Mouse (Mus musculus) forebrain, postnatal 0 days (tissue): Measurements from ENCODE around the gene Stau1. TPM values are rescaled to one million over a fixed set of nuclear protein-coding genes. Genes with fewer than 3 reads are reported as not detected.

ENCODE experiments used
- ATAC-seq: fragments of 200-750 bp; cut with Nextera tagmentation; 2 replicates; pipeline ENCODE4 v1.8.0; 2017; ENCODE audit warnings: mild to moderate bottlenecking, moderate library complexity
- DNase-seq: peaks from one replicate; pipeline ENCODE4 v3.0.0-alpha.2; 2015
- H3K27ac ChIP-seq: fragments of 300-500 bp; sonication (generic); 2 replicates; pipeline ENCODE4 v1.5.1; 2014; ENCODE audit warnings: low read depth, mild to moderate bottlenecking, antibody characterized with exemption, low read length, moderate library complexity, mixed read lengths
- H3K27me3 ChIP-seq: fragments of 300-500 bp; sonication (generic); 2 replicates; pipeline ENCODE4 v1.6.1; 2014; ENCODE audit warnings: mild to moderate bottlenecking, low read length, mixed read lengths; ENCODE audit not compliant: insufficient read depth
- H3K36me3 ChIP-seq: fragments of 300-500 bp; sonication (generic); 2 replicates; pipeline ENCODE4 v1.6.1; 2014; ENCODE audit warnings: mild to moderate bottlenecking, moderate library complexity; ENCODE audit not compliant: insufficient read depth
- H3K4me1 ChIP-seq: fragments of 300-500 bp; sonication (generic); 2 replicates; pipeline ENCODE4 v1.6.1; 2014; ENCODE audit warnings: antibody characterized with exemption; ENCODE audit not compliant: insufficient read depth
- H3K4me2 ChIP-seq: fragments of 300-500 bp; sonication (generic); 2 replicates; pipeline ENCODE4 v1.6.1; 2014; ENCODE audit warnings: low read depth, mild to moderate bottlenecking, moderate library complexity
- H3K4me3 ChIP-seq: fragments of 300-500 bp; sonication (generic); 2 replicates; pipeline ENCODE4 v1.5.1; 2014; ENCODE audit warnings: low read depth, low read length, mixed read lengths
- H3K9ac ChIP-seq: fragments of 300-500 bp; sonication (generic); 2 replicates; pipeline ENCODE4 v1.6.1; 2014; ENCODE audit warnings: mild to moderate bottlenecking
- H3K9me3 ChIP-seq: fragments of 300-500 bp; sonication (generic); 2 replicates; pipeline ENCODE4 v1.6.1; 2016; ENCODE audit warnings: low read length
- CTCF ChIP-seq: sonication (generic); IDR thresholded peaks from 2 replicates; pipeline ENCODE4 v1.5.1; 2016; ENCODE audit warnings: antibody characterized with exemption, control low read depth, low read depth
- WGBS: fragments of 180-500 bp; shearing (Covaris S2); extraction: QIAGEN DNeasy Blood & Tissue Kit; methylation state at CpG from one replicate; pipeline ENCODE4 v1.1.7; 2014; 5-methylcytosine and 5-hydroxymethylcytosine counted together
- polyA plus RNA-seq: library from polyadenylated mRNA; unstranded; fragments of >200 nt; fragmentation: Nextera tagmentation; extraction: Ambion mirVana; gene quantifications from 2 replicates; pipeline ENCODE4 v1.2.1, GENCODE M21; 2015
- total RNA-seq: library from RNA; depleted of rRNA; stranded (reverse); fragments of >200 nt; gene quantifications from 2 replicates; pipeline ENCODE4 v1.2.3, GENCODE M21; 2014

Gene Stau1
- total and polyA plus RNA-seq, 2 experiments from 2014 or later: 39.6 to 97.3 TPM

DNA sequence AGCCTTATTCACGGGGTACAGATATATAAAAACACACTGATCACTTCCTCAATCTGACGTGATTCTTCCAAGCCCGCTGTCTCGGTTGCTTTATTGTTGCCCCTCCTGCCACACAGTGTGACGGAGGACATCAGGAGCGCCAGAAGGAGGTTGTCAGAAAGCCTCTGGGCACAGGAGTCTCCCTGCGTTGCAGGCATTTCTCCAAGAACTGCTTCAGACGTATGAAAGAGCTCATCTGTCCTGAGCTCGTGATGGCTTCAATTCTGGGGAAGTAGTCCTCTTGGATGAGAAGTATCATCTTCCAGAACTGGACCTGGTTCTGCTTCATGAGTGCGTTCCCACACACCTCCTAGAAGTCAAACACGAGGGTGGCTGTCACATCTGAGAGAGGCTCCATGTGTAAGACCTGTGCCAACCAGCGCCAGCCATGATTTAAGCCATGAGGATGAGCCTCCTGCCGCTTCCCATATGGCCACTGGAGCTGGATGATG lies 10.9 kb upstream of the Stau1 start:
- Histone ChIP-seq H3K9ac (no peak overlapping the region), H3K4me2 (no peak overlapping the region), H3K4me1 (no peaks in the 10 kb centered on the region), H3K9me3 (no peaks in the 10 kb centered on the region), H3K36me3 (no peaks in the 10 kb centered on the region), H3K4me3 (no peak overlapping the region), H3K27ac (no peak overlapping the region), H3K27me3 (no peaks in the 10 kb centered on the region)
- TF ChIP-seq CTCF: no peak
- peak; percentile 56 for ATAC-seq
- WGBS: 65% methylated on average over 13 of the region's 13 CpGs
- DNase-seq: no peak

DNA sequence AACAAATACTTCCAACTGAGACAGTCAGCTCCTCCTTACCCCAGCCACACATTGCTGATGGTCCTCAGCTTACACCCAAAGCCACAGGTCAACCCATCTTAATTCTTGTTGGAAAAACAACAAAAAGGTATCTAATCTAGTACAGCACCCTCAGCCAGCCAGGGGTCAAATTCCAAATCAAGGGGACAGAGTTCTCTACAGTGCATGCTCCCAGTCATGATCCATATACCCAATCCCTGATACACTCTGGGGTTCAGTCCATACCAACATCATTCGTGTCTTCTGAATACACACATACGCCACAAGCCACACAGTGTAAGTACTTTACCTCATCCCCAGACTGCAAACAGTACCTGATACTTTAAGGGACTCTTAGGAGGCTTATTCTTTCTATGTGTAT lies 10.3 kb upstream of the Stau1 start:
- 90% methylated on average over 2 of the region's 2 CpGs for WGBS
- no peak overlapping the region for H3K4me2 ChIP-seq
- no peak overlapping the region for H3K4me3 ChIP-seq
- H3K4me1 ChIP-seq: no peaks in the 10 kb centered on the region
- H3K9me3 ChIP-seq: no peaks in the 10 kb centered on the region
- ATAC-seq: no peak
- no peak overlapping the region for H3K27ac ChIP-seq
- H3K36me3 ChIP-seq: no peaks in the 10 kb centered on the region
- no peak overlapping the region for H3K9ac ChIP-seq
- H3K27me3 ChIP-seq: no peaks in the 10 kb centered on the region
- no peak for TF ChIP-seq CTCF
- no peak for DNase-seq

DNA sequence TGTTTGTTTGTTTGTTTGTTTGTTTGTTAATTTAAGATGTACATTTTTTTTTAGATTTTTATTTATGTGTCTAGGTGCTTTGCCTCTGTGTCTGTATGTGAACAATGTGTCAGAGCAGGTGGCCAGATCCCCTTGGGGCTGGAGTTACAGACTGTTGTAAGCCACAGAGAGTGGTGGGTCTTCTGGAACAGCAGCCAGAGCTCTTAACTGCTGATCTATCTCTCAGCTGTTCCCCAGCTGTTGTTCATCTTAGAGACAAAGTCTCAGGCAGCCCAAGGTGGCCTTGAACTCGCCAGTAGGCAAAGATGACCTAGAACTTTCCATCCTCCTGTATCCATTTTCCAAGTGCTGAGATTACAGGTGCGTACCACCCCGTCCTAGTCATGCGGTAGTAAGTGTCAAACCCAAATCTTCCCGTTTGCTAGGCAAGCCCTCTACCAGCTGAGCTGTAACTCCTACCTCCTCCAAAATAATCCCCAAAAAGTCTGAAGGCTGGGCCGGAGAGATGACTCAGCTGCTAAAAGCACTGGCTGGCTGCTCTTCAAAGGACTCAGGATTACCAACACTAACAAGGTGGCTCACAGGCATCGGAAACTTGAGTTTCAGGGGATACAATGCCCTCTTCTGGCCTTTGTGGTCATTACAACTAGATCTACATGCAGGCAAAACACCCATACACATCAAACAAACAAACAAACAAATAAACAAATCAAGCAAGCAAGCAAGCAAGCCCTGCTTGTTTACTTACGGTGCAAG lies 8.2 kb upstream of the Stau1 start:
- no peak overlapping the region for H3K9ac ChIP-seq
- no peak overlapping the region for H3K27ac ChIP-seq
- TF ChIP-seq CTCF: peak; percentile 73
- no peaks in the 10 kb centered on the region for H3K27me3 ChIP-seq
- no peaks in the 10 kb centered on the region for H3K4me1 ChIP-seq
- H3K4me3 ChIP-seq: no peak overlapping the region
- DNase-seq (peak; percentile 78), ATAC-seq (no peak)
- no peak overlapping the region for H3K4me2 ChIP-seq
- 49% methylated on average over 8 of the region's 8 CpGs for WGBS
- H3K36me3 ChIP-seq: no peaks in the 10 kb centered on the region
- H3K9me3 ChIP-seq: no peaks in the 10 kb centered on the region

DNA sequence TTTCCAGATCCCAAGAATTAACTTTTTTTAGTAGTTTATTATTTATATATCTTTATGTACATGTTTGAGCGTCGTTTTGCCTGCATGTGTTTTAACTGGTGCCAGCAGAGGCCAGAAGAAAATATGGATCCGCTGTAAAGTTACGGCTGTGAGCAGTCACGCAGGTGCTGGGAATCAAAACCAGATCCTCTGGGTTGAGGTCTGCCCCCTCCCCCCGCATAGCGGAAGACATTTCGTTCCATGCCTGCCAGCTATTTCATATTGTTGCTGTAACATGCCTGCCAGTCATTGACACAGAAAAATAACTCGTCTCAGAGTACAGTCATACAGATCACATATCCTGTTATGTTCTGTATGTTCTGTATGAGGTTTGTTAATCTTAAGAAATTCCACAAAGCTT lies 5.4 kb upstream of the Stau1 start:
- Histone ChIP-seq H3K4me1 (no peaks in the 10 kb centered on the region), H3K9me3 (no peaks in the 10 kb centered on the region), H3K36me3 (no peaks in the 10 kb centered on the region), H3K4me2 (no peak overlapping the region), H3K4me3 (no peak overlapping the region), H3K27me3 (no peaks in the 10 kb centered on the region), H3K9ac (no peak overlapping the region), H3K27ac (no peak overlapping the region)
- DNase-seq (no peak), ATAC-seq (no peak)
- no peak for TF ChIP-seq CTCF
- 75% methylated on average over 9 of the region's 9 CpGs for WGBS

DNA sequence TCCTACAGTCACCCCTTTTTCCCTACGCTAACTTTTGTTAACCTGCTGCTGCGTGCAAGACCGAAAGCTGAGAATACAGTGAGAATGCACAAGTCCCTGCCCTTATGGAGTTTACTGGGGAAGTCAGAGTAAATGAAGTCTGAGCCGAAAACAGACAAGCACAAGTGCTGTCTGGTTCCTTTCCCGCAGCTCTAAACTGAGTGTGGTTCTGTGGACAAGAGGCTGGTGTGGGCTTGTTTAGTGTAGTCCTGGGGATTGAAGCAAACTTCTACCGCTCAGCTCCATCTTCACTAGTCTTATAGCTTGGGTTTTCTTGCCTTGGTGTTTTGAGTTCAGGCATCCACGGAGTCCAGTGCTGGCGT lies 415 bp upstream of the Stau1 start:
- 39% methylated on average over 8 of the region's 8 CpGs for WGBS
- TF ChIP-seq CTCF: no peak

GRCm38 (mm10) chr2:166995021-166995795 lies 891 bp downstream of the Stau1 start:
- Histone ChIP-seq H3K4me1 (no peaks in the 10 kb centered on the region), H3K27ac (peak overlapping the region; percentile 98), H3K9ac (peak overlapping the region; percentile 92), H3K4me2 (peak overlapping the region; percentile 84), H3K4me3 (peak overlapping the region; percentile 97), H3K9me3 (no peaks in the 10 kb centered on the region), H3K36me3 (no peaks in the 10 kb centered on the region), H3K27me3 (no peaks in the 10 kb centered on the region)
- WGBS: 5% methylated on average over 28 of the region's 28 CpGs
- no peak for TF ChIP-seq CTCF
- peak; percentile 47 for DNase-seq
- ATAC-seq: peak; percentile 10

More for the DNA sequence above, 415 bp upstream of the Stau1 start:
- no peak for DNase-seq
- no peaks in the 10 kb centered on the region for H3K9me3 ChIP-seq
- H3K4me2 ChIP-seq: peak overlapping the region; percentile 61
- peak; percentile 14; the same call in 1 of the 2 replicates for ATAC-seq
- H3K4me3 ChIP-seq: peak overlapping the region; percentile 97
- no peaks in the 10 kb centered on the region for H3K27me3 ChIP-seq
- H3K27ac ChIP-seq: peak overlapping the region; percentile 84
- no peaks in the 10 kb centered on the region for H3K4me1 ChIP-seq
- peak overlapping the region; percentile 59 for H3K9ac ChIP-seq
- H3K36me3 ChIP-seq: no peaks in the 10 kb centered on the region

GRCm38 (mm10) chr2:166991945-166992344 lies 4.2 kb downstream of the Stau1 start:
- H3K4me3 ChIP-seq: no peak overlapping the region
- no peak for TF ChIP-seq CTCF
- H3K36me3 ChIP-seq: no peaks in the 10 kb centered on the region
- H3K27ac ChIP-seq: no peak overlapping the region
- H3K9ac ChIP-seq: no peak overlapping the region
- no peak overlapping the region for H3K4me2 ChIP-seq
- H3K9me3 ChIP-seq: no peaks in the 10 kb centered on the region
- no peak for ATAC-seq
- DNase-seq: no peak
- H3K4me1 ChIP-seq: no peaks in the 10 kb centered on the region
- H3K27me3 ChIP-seq: no peaks in the 10 kb centered on the region
